Mouse (Mus musculus) 3134 (cell line): ENCODE measurements around the gene Kalrn.

Source experiments
- DNase-seq: peaks from one replicate; pipeline ENCODE4 v3.0.0-alpha.2; 2011; ENCODE audit warnings: low spot score; ENCODE audit not compliant: insufficient read length; ENCODE audit errors: extremely low read depth

Gene Kalrn

DNA sequence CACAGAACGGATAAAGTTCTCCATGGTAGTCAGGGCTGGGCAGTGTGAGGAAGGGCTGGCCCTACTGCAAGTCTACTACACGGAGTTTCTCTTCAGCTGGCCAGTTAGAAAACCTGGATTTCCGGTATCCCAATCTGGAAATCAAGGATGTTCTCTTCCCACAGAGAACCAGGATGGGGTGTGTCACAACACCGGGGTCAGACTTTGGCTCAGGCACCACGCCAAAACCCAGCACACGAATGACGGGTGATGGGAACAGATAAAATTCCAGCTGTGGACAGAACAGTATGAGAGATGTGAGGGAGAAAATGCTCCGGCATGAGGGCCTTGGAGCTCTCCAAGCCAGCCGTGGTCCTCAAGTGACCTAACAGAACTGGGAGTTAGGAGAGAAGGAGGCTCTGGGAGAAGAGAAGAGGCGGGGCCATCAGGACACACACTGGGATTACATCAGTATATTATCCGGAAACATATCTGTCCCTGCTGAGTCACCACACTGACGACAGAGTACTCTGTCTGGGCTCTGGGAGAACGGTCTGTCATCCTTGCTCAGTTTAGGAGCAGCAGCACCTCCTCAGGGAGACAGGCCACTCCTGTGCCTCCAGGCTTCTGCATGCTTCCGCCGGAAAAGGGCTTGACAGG is 201.1 kb downstream of the Kalrn start:
- DNase-seq: peak; percentile 72

GRCm38 (mm10) chr16:34359206-34359605 is 214.1 kb downstream of the Kalrn start:
- no peak for DNase-seq

GRCm38 (mm10) chr16:34355547-34355946 is 217.8 kb downstream of the Kalrn start:
- no peak for DNase-seq

- DNase-seq: no peak
These were observed 219.3 kb downstream of the Kalrn start for GRCm38 (mm10) chr16:34354042-34354441.

DNA sequence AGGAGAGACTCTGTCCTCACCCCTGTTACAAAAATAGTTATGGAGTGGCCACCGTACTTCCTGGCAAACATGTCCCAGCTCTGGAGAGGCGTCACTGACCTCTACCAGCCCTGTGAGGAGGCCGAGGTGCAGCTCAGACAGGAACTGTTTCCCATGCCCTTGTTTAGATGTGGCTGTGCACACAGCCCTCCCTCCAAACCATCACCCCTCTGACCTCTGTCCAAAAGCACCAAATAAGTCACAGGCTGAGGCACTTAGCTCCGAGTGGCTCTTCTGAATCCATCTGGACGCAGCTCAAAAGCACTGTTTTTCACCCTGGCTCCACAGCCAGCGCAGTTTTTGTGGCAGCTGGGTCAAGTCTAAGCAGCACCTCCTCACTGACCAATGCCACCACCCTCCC is 220.6 kb downstream of the Kalrn start:
- no peak for DNase-seq

DNA sequence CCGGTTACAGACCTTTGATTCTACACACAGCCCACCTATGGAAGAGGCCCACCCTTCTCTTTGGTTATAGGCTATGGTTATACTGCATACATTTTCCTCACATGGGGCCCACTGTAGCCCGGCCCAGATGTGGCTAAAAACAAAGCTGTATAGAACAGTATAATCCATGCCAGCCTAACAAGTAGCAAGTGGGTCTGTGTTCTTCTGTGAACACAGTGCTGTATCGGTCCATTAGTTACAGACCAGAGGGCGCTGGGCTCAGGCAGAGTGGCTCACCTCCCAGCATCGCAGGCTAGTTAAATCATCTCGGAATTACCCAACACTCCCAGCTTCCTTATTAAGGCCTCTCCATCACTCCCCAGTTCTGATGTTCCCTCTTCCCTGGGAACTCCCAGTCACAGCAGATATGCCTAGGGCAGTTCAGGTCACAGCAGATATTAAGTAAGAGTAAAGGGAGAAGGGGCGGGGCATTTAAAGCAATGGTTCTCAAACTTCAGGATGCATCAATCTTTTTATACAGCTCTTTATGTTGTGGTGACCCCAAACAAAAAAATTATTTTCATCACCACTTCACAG is 221.7 kb downstream of the Kalrn start:
- DNase-seq: no peak

- no peak for DNase-seq
These were observed 225.8 kb downstream of the Kalrn start for GRCm38 (mm10) chr16:34347574-34347973.

- DNase-seq: peak; percentile 20
These were observed 228.1 kb downstream of the Kalrn start for GRCm38 (mm10) chr16:34344895-34345876.

- no peak for DNase-seq
These were observed 229.4 kb downstream of the Kalrn start for GRCm38 (mm10) chr16:34343968-34344367.

GRCm38 (mm10) chr16:34343161-34343560 is 230.2 kb downstream of the Kalrn start:
- no peak for DNase-seq

GRCm38 (mm10) chr16:34342369-34343160 is 230.8 kb downstream of the Kalrn start:
- DNase-seq: no peak

DNA sequence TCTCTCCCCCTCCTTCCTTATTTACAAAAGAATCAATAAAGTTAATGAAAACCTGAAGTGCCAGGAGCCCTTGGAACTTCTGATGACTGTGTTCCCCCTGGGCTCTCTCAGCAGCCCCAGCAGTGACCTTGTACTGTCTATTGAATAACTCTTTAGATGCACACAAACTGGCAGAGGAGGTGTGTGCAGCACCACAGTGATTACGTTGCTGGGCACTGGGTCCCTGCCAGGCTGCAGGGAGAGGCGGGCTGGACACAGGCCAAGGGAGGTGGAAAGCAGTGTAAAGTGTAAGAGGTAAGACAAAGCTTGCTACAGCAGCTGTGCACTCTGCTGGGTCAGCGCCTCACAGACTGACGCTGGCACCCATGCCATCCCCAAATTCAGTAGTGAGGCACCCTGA is 238.4 kb downstream of the Kalrn start:
- peak; percentile 78 for DNase-seq

- DNase-seq: peak; percentile 82
These were observed 241.7 kb downstream of the Kalrn start for GRCm38 (mm10) chr16:34331630-34332029.

DNA sequence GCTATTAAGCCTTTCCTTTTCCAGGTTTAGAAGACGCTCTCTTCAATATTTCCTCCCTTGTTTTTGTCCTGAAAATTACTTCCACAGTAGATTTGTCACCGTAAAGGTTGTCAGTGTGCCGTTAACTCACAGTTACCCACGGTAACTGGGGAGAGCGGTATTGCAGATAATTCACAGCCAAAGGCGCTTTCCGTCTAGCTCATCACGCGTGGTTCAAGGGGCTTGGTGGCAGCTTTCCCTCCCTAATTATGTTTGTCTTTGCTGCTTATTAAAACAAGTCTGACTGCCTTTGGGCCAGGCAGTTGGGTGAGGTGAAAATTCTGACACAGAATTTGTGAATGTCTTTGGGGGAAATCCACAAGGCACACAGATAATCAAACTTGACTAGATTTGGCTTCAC is 243.5 kb downstream of the Kalrn start:
- no peak for DNase-seq

- DNase-seq: no peak
These were observed 243.9 kb downstream of the Kalrn start for GRCm38 (mm10) chr16:34329431-34329873.

- no peak for DNase-seq
These were observed 245.4 kb downstream of the Kalrn start for GRCm38 (mm10) chr16:34327890-34328289.

DNA sequence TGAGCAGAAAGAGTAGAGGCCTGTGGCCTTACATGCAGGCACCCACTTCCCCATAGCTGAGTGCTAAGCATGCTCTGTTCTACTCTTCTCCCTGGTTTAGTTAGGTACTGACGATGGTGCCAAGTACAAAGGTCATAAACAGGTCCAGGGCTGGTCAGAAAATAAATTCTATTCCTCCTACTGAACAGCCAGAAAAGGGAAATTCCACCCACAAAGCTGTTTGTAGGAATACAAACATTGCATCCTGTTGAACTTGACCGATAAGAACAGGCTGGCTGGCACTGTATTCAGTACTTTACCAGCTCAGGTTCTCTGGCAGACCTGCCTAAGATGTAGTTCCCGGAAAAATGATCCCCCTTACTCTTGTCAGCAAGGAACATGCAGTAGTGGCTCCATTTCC is 247.5 kb downstream of the Kalrn start:
- DNase-seq: no peak

- DNase-seq: no peak
These were observed 248.2 kb downstream of the Kalrn start for GRCm38 (mm10) chr16:34325161-34325560.

GRCm38 (mm10) chr16:34324735-34325134 is 248.6 kb downstream of the Kalrn start:
- DNase-seq: no peak

DNA sequence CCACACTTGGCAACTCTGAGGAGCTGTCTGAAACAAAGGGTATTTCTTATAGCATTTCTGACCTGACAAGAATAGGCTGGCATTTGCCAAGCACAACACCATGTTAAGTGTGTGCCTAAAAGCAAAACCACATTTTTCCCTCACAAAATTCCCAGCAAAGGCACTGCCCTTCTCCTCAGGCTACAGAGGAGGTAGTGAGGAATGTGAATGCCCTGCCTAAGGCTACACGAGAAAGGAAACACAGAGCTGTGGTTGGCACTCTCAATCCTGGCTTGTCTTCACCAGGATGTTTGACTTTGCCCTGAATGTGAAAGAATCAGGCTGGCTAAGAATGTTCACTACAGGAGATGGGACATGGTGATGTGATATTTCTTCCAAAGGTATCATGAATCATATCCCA is 249.8 kb downstream of the Kalrn start:
- peak; percentile 53 for DNase-seq

- DNase-seq: peak; percentile 44
These were observed 250.8 kb downstream of the Kalrn start for GRCm38 (mm10) chr16:34322546-34322945.
